Mouse (Mus musculus) erythroblast, embryonic 14.5 days (primary cell): ENCODE data around the gene Snd1.

ENCODE experiments used
- GATA1 ChIP-seq: IDR thresholded peaks from 2 replicates; pipeline ENCODE4 v1.6.1; 2012; ENCODE audit warnings: low read length, inconsistent platforms, mixed read lengths
- TAL1 ChIP-seq: IDR thresholded peaks from 3 replicates; pipeline ENCODE4 v1.6.1; 2012; ENCODE audit warnings: low read length, inconsistent platforms, mixed read lengths

GRCm38 (mm10) chr6:28909866-28910265 lies 434.9 kb downstream of the Snd1 start:
- no peak for TF ChIP-seq GATA1
- TF ChIP-seq TAL1 = no peak
